Mouse (Mus musculus) ES-Bruce4 (cell line): ENCODE results near the gene Rnf225.
A peak's percentile ranks its signal among the peaks of the same experiment; 100 is the strongest.

Source experiments
- CTCF ChIP-seq: IDR thresholded peaks from one replicate; pipeline ENCODE4 v1.8.1; 2011; ENCODE audit warnings: low read depth, low read length
- EP300 ChIP-seq: IDR thresholded peaks from 2 replicates; pipeline ENCODE4 v1.6.1; 2011; ENCODE audit warnings: low read depth, low read length; ENCODE audit not compliant: insufficient read depth
- POLR2A ChIP-seq: IDR thresholded peaks from one replicate; pipeline ENCODE4 v1.8.1; 2011; ENCODE audit warnings: low read length; ENCODE audit not compliant: insufficient read depth

- TF ChIP-seq CTCF (peak; percentile 24), POLR2A (peak; percentile 31), EP300 (no peak)
Measured at GRCm38 (mm10) chr7:12921705-12922465, 5.3 kb upstream of the Rnf225 start, which contains the start of gene Rps5.
